Mouse (Mus musculus) ES-E14 (cell line): ENCODE measurements around the gene Ap3b1.

Experiments used
- CHD2 ChIP-seq: IDR thresholded peaks from 2 replicates; pipeline ENCODE4 v1.6.1; 2014; ENCODE audit warnings: mild to moderate bottlenecking, low read depth, low read length, inconsistent platforms
- HCFC1 ChIP-seq: IDR thresholded peaks from 2 replicates; pipeline ENCODE4 v1.6.1; 2012; ENCODE audit warnings: low read length, inconsistent platforms, borderline replicate concordance; ENCODE audit not compliant: insufficient read depth
- MAFK ChIP-seq: IDR thresholded peaks from 2 replicates; pipeline ENCODE4 v1.6.1; 2014; ENCODE audit warnings: mild to moderate bottlenecking, low read depth, low read length, inconsistent platforms; ENCODE audit not compliant: insufficient read depth
- ZC3H11A ChIP-seq: IDR thresholded peaks from 2 replicates; pipeline ENCODE4 v1.6.1; 2012; ENCODE audit warnings: low read depth, mild to moderate bottlenecking, inconsistent platforms, low read length, borderline replicate concordance
- ZNF384 ChIP-seq: IDR thresholded peaks from 2 replicates; pipeline ENCODE4 v1.6.1; 2012; ENCODE audit warnings: low read depth, low read length, inconsistent platforms

- TF ChIP-seq ZC3H11A (no peak), ZNF384 (no peak), CHD2 (no peak), HCFC1 (no peak), MAFK (no peak)
These were observed 181.3 kb downstream of the Ap3b1 start for GRCm38 (mm10) chr13:94539851-94540646.
